Mouse (Mus musculus): ENCODE measurements around the gene Tmod1. TPM values are rescaled to one million over a fixed set of nuclear protein-coding genes. Genes with fewer than 3 reads are reported as not detected.
A peak's percentile ranks its signal among the peaks of the same experiment; 100 is the strongest.

The Tmod1 gene
- total RNA-seq, 4 experiments from 2014 or later, result 175 to 195 (median 187) TPM

DNA sequence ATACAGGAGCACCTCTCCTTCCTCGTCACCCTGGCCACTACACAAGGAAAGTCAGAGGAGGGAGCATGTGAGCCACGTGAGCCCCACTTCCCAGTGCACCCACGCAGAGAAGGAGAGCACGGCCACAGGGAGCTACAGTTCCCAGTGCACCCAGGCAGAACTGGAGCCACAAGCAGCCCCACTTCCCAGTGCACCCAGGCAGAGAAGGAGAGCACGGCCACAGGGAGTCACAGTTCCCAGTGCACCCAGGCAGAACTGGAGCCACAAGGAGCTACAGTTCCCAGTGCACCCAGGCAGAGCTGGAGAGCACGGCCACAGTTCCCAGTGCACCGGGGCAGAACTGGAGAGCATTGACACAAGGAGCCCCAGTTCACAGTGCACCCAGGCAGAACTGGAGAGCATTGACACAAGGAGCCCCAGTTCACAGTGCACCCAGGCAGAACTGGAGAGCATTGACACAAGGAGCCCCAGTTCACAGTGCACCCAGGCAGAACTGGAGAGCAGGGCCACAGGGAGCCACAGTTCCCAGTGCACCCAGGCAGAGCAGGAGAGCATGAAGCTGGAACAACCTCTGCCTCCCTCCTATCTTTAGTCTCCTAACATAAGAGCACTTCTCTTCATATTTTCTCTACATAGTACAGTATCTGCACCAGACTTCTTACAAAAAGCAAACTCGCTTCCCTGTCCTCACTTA is 90.7 kb downstream of the Tmod1 start:
- no peak for DNase-seq (ENCODE audit: low spot score in 2 of 2)

DNA sequence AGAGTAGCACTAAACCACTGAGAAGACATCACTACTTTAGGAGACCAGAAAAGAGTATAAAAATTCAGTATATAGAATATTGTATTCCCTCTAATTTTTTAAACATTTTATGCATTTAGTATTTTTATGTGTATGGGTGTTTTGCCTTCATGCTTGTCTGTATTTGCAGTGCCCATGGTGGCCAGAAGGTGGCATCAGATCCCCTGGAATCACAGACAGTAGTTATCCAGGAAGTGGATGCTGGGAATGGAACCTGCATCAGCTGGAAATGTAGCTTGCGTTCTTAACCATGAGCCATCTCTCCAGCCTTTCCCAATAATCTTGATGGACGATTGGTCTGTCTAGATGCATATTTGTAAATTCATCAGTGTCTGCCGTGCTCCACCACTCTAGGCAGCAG is 91.5 kb downstream of the Tmod1 start:
- DNase-seq (ENCODE audit: low spot score in 2 of 2), result peak in 1 of 2 experiments; percentile 17

DNA sequence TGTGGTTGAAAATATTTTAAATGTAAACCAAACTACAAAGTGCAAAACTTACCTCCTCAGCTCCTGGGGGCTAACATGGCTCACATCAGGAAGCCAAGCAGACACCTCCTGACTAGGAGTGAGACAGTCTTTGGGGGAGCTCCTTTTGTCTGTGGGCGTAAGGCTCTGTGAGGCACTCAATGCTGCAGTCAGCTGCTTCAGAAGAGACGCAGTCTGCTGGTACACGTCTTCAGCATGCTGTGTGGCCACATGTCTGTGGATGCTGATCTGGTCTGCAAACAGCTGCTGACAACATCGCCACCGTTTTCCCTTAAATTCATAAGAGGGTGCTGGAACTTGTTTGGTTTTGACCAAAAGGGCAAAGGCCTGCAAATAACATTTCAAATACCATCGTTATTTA is 93.1 kb downstream of the Tmod1 start:
- DNase-seq (ENCODE audit: low spot score in 2 of 2), result no peak

DNA sequence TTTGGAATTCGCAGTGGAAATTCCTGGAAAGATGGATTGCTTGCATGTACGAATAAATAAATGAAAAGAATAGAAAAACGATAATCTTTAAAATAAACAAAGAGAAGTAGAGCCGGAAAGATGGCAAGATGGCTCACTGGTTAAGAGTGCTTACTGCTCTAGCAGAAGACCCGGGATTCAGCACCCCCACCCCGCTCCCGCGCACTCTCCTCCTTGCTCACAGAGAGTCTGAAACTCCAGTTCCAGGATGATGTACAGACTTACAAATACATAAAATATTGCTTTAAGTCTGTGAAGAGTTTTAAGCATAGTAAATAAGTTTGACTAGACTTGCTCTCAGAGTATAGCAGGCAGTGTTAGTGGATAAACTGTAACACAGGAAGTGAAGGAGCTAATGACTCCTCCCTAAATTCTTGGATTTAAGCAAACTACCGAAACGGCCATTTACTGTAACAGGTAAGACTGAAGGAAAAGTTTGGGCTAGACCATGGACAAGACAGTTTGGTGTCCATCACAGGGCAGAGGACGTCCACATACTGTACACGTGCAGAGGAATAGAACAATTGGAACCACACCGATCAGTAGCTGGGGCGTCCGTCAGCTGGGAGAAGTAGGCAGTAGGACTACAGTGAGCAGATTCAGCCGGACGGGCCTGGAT is 99.0 kb downstream of the Tmod1 start:
- DNase-seq (ENCODE audit: low spot score in 2 of 2), result no peak

DNA sequence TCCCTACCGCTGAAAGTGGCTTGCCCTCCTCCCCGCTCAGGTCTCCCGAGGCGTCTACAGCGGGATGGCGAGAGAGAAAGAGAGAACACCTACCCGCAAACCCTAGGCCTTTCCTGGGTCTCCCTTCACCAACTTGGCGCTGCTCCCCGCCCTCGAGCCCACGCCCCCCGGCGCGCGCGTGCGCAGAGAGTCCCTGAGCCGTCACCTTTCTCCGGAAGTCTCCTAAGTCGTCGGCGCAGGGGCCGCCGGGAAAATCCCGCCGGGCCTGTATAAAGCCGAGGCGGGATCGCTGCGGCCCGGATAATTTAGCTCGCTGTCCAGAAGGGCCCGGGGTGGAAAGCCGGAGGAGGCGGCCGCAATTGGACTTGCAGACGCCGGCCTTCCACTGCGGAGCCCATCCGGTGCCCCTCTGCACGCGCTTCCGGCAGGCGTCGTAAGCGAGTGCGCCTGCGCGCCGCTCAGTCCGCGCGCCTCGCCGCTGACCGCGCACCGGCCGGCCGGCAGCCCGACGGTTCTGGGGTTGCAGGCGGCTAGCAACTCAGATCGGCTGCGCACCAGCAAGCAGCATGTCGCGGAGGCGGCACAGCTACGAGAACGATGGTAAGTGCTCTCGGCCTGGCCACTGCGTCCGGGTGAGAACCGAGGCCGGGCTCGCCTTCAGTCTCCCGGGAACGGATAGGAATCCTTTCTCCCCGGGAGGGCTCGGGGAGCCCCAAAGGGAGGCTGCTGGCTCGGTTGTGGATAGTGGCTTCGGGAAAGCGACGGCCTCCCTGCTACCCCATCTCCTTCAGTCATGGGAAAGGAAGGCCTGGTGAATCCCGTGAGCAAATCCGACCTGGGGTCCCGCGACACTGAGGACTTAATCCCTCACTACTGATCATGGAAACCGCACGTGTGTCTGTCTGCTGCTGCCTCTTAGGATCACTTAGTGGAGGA is 99.8 kb downstream of the Tmod1 start, which contains the start of the genes Ncbp1 and Tstd2:
TSS of gene Ncbp1 (plus strand) at position 327 of the 936 bp plus-strand sequence.
TSS of gene Tstd2 (minus strand) at position 408 of the 936 bp plus-strand sequence.
- peak; percentile 85 to 87 for DNase-seq (ENCODE audit: low spot score in 2 of 2)

DNA sequence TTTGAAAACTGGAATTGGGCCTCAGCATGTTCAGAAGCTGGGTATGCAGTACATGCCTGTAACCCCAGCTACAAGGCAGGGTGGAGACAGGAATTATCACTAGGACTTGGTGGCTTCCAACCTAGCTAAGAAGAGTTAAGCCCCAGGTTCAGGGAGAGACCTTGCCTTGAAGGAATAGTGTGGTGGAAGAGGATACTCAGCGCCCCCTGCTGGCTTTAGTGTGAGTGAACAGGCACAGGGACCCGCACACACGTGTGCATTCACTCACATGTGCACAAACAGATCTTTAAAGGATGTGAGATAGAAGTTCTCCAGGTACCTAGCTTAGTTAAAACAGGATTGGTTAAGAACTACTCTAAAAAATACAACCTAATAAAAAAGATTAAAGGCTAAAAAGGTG is 105.6 kb downstream of the Tmod1 start:
- no peak for DNase-seq (ENCODE audit: low spot score in 2 of 2)

DNA sequence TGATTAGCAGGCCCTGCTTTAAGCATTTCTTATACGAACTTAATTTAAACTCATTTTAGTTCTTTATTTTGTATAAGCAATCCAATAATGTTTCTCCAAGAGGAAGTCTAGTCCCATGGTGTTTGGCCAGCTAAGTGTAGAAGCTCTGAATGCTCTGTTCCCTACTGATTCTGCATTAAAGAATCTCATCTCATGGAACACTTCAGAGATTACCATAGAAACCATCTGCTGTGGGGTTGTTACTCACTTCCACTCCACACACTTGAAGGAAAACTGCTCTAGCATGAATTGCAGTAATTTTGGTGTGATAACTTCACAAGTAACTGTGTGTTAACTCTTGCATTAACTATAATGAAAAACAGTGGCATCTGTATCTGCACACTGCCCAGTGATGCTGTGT is 108.1 kb downstream of the Tmod1 start:
- no peak for DNase-seq (ENCODE audit: low spot score in 2 of 2)

DNA sequence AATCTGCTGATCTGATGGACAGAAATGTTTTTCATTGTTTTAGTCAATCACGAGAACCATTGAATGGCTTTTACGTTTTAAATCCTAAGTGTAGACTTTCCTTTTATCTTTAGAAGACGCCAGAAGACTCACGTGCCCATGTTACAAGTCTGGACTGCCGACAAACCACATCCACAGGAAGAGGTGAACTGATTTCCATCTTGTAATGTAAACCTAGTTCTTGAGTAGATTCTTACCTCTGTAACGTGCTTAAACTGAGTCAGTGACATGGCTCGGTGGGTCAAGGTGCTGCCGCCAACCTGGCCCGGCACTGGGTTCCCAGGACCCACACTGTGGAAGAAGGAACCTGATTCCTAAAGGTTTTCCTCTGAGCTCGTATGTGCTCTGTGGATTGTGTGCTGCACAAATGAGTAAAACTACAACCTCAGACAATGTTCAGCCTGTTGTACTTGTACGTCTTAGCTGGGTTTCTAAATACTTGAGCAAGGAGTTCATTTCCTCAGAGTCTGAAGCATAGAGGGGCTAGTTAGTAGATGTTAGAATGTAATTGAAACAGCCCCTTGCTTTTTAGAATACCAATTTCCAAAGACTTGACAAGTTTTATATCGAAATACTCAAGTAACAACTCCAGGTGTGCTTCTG is 113.3 kb downstream of the Tmod1 start:
- DNase-seq (ENCODE audit: low spot score in 2 of 2), result no peak

DNA sequence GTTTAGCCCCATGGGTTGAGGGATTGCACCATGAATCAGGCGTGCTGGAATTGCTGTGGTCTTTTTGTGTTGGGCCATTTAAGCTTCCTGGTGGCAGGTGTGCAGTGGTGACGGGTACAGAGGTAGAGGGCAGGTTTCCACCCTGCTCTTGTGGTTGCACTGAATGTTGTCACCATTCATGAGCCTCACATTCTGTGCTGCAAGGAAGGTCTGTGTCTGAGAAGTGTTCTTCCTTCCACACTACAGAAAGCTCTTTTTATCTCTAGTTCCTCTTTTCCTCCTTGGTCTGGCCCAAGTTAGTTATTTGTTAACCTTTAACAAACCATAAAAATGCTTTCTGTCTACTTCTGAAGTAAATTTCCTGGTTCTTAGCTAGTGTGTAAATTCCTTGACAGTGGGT is 125.3 kb downstream of the Tmod1 start:
- no peak for DNase-seq (ENCODE audit: low spot score in 2 of 2)

Other genes starting within 250 kb of the Tmod1 start
- gene Aldh1b1, start 239.9 kb upstream of the Tmod1 start, total RNA-seq (2022), result under 1 TPM; 0.27 to 0.81 (median 0.37) TPM
- gene Igfbpl1, start 212.0 kb upstream of the Tmod1 start, total RNA-seq (2022), result not detected
- not detected for gene Stra6l, start 190.3 kb upstream of the Tmod1 start, total RNA-seq (2022)
- gene Ccdc180, start 148.6 kb upstream of the Tmod1 start, total RNA-seq (2022), result not detected
- 10 to 100 TPM in 2 of 4 experiments, 1 to 10 TPM in 2; 8.7 to 12.7 (median 9.5) TPM for gene Tdrd7, start 73.6 kb upstream of the Tmod1 start, total RNA-seq (2022)
- gene Ncbp1, start 99.7 kb downstream of the Tmod1 start, total RNA-seq (2022), result 10 to 100 TPM; 11.7 to 16.9 (median 13.2) TPM
- gene Tstd2, start 99.8 kb downstream of the Tmod1 start, total RNA-seq (2022), result 10 to 100 TPM in 1 of 4 experiments, 1 to 10 TPM in 3; 8.4 to 11.9 (median 9.2) TPM
- gene Xpa, start 157.4 kb downstream of the Tmod1 start, total RNA-seq (2022), result 1 to 10 TPM; 4.9 to 8.6 (median 6.7) TPM

Data from gastrocnemius, adult 8-10 months (tissue).